Mouse (Mus musculus) spleen, adult 2 months (tissue): ENCODE results near the gene Timm13.

Experiments used
- CTCF ChIP-seq: fragments of 200-500 bp; IDR thresholded peaks from 2 replicates; pipeline ENCODE4 v1.5.1; 2011; ENCODE audit warnings: mild to moderate bottlenecking, inconsistent platforms; ENCODE audit not compliant: insufficient read depth, insufficient read length, insufficient replicate concordance; ENCODE audit errors: extremely low read depth
- POLR2A ChIP-seq: fragments of 200-500 bp; IDR thresholded peaks from 2 replicates; pipeline ENCODE4 v1.6.1; 2011; ENCODE audit warnings: low read depth, low read length, inconsistent platforms

DNA sequence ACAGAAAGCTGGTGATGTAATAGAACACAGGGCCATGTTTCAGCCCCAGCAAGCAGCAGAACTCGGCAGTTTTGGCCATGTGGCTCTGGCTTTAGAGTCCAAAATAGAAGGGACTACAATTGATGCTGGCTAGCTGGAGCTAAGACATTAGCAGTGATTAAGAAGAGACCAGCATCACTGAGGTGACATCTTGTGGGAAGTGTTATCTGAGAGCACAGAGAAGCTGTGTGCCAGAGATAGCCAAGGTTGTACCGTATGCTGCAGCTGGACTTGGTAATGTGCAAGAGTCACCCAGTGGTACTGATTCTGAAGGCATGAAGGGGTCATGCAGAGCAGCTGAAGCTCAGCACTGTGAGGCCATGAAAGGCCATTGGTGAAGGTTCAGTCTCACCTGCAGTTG, 14.5 kb upstream of the Timm13 start:
- no peak for TF ChIP-seq POLR2A
- no peak for TF ChIP-seq CTCF
